Mouse (Mus musculus): ENCODE results near the gene Ppy. TPM values are rescaled to one million over a fixed set of nuclear protein-coding genes. Genes with fewer than 3 reads are reported as not detected.

Gene Ppy
- polyA plus RNA-seq, 1 experiment, result not detected

DNA sequence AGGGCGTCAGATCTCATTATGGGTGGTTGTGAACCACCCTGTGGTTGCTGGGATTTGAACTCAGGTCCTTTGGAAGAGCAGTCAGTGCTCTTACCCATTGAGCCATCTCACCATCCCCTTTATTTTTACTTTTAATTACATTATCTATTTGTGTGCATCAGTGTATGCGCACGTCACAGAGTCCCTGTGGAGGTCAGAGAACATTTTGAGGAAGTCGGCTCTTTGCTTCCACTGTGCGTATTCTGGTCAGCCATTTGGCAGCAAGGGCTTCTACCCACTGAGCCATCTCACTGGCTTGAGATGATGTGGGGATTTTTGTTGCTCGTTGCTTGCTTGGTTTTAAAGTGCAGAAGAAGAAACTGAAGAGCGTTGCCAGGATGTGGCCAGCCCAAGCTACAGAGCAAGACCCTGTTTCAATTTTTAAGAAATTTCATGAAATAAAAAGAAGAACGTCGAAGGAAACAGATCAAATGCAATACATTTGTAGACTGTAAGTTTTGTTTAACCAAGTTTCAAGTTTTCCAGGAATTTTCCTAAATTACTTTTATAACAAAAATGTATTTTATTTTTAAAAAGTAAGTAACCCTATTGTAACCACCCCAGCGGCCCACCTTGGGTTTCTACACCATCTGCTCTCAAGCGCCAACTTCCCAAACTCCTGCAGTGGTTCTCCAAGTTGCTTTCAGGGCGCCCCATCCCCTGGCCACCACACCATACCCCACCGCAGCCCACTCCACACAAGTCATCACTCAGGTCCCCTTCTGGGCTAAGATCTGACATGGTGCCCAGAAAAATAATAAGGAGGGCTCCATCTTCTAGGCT lies 36.7 kb upstream of the Ppy start:
- Histone ChIP-seq H3K27me3 (ENCODE audit: control insufficient read depth, insufficient read depth, insufficient read length) (peaks cover 8% of the 10 kb centered on the region), H3ac (ENCODE audit: control insufficient read depth, insufficient read length) (no peak overlapping the region), H3K36me3 (ENCODE audit: control insufficient read depth, insufficient read depth) (no peaks in the 10 kb centered on the region), H3K4me2 (ENCODE audit: low read depth) (peak overlapping the region; percentile 37), H3K79me2 (ENCODE audit: control insufficient read depth, insufficient read depth) (no peaks in the 10 kb centered on the region), H3K4me3 (no peak overlapping the region)
- TF ChIP-seq MAX (IDR thresholded peaks at IDR 0.05; ENCODE audit: low read depth) (no peak), E2F4 (IDR thresholded peaks at IDR 0.05; ENCODE audit: insufficient read depth) (no peak), USF1 (IDR thresholded peaks at IDR 0.05; ENCODE audit: low read depth) (no peak)

DNA sequence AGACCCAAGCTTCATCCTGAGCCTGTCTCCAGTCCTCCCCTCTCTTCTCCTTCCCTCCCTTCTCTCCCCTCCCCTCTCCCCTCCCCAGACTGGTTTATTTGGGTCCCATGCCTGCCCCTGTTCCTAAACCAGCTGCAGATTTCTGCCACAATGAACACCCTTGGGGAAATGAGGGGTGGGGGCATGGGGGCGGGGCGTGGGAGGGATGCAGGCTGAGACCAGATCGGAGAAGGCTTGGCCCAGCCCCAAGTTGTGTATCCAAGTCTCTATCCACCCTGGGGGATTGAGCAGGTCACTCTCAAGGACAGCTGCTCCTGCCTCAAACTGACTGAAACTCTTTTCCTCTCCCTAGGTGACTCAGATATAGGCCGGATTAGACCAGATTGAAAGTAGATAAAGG lies 33.4 kb upstream of the Ppy start:
- H3K36me3 ChIP-seq (ENCODE audit: control insufficient read depth, insufficient read depth), result no peaks in the 10 kb centered on the region
- H3K4me3 ChIP-seq, result no peak overlapping the region
- H3K27me3 ChIP-seq (ENCODE audit: control insufficient read depth, insufficient read depth, insufficient read length), result peaks cover 33% of the 10 kb centered on the region
- TF ChIP-seq TCF3 (IDR thresholded peaks at IDR 0.05; ENCODE audit: insufficient read length, low read depth) (no peak), CEBPB (IDR thresholded peaks at IDR 0.05; ENCODE audit: insufficient read depth, poor library complexity, severe bottlenecking) (no peak), E2F4 (IDR thresholded peaks at IDR 0.05; ENCODE audit: insufficient read depth) (no peak), SRF (IDR thresholded peaks at IDR 0.05; ENCODE audit: control insufficient read depth, insufficient read length, low read depth) (no peak), MAX (IDR thresholded peaks at IDR 0.05; ENCODE audit: low read depth) (no peak), REST (IDR thresholded peaks at IDR 0.05; ENCODE audit: insufficient read depth, insufficient read length) (no peak), TCF12 (IDR thresholded peaks at IDR 0.05; ENCODE audit: insufficient read depth, poor library complexity, severe bottlenecking) (no peak), POLR2A (IDR thresholded peaks at IDR 0.05; ENCODE audit: insufficient read length, low read depth) (no peak), USF1 (IDR thresholded peaks at IDR 0.05; ENCODE audit: low read depth) (no peak), MYOG (IDR thresholded peaks at IDR 0.05; ENCODE audit: control insufficient read depth in 1 of 3, insufficient read depth in 1 of 3, insufficient read length in 2 of 3, low read depth in 2 of 3) (no peak), POLR2AphosphoS2 (IDR thresholded peaks at IDR 0.05; ENCODE audit: insufficient read length, low read depth) (no peak), MYOD1 (IDR thresholded peaks at IDR 0.05; ENCODE audit: control insufficient read depth in 1 of 3, insufficient read length in 2 of 3, low read depth in 2 of 3) (no peak)
- no peaks in the 10 kb centered on the region for H3K79me2 ChIP-seq (ENCODE audit: control insufficient read depth, insufficient read depth)
- no peak overlapping the region for H3ac ChIP-seq (ENCODE audit: control insufficient read depth, insufficient read length)
- H3K4me2 ChIP-seq (ENCODE audit: low read depth), result no peak overlapping the region

DNA sequence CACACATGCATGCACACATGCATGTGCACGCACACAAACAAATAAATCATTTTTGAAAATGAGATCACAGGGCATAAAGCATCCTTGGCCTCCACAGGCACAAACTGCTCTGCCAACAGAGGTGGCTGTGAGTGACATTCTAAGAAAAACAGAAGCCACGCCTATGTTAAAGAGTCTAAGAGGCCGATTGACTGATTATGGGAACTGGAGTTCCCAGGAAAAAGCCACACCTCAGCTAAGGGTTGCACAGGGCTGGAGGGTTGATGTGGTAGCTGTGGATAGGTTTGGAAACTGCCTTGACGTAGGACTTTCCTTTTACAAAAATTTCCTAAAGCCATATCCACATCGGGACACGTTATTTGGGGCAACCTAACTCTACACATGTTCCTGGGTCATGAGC lies 16.3 kb upstream of the Ppy start:
- H3K79me2 ChIP-seq (ENCODE audit: control insufficient read depth, insufficient read depth), result no peaks in the 10 kb centered on the region
- no peak overlapping the region for H3K4me3 ChIP-seq
- H3K27me3 ChIP-seq (ENCODE audit: control insufficient read depth, insufficient read depth, insufficient read length), result peaks cover 45% of the 10 kb centered on the region
- no peak overlapping the region for H3ac ChIP-seq (ENCODE audit: control insufficient read depth, insufficient read length)
- H3K36me3 ChIP-seq (ENCODE audit: control insufficient read depth, insufficient read depth), result no peaks in the 10 kb centered on the region
- H3K4me2 ChIP-seq (ENCODE audit: low read depth), result no peak overlapping the region
- TF ChIP-seq MYOD1 (IDR thresholded peaks at IDR 0.05; ENCODE audit: control insufficient read depth in 1 of 3, insufficient read length in 2 of 3, low read depth in 2 of 3) (no peak), MAX (IDR thresholded peaks at IDR 0.05; ENCODE audit: low read depth) (no peak)

GRCm38 (mm10) chr11:102116241-102116640 lies 15.1 kb upstream of the Ppy start:
- no peak for TF ChIP-seq MAX (IDR thresholded peaks at IDR 0.05; ENCODE audit: low read depth)
- no peak for TF ChIP-seq TCF12 (IDR thresholded peaks at IDR 0.05; ENCODE audit: insufficient read depth, poor library complexity, severe bottlenecking)
- no peak for TF ChIP-seq POLR2A (IDR thresholded peaks at IDR 0.05; ENCODE audit: insufficient read length, low read depth)
- TF ChIP-seq REST (IDR thresholded peaks at IDR 0.05; ENCODE audit: insufficient read depth, insufficient read length), result no peak
- TF ChIP-seq USF1 (IDR thresholded peaks at IDR 0.05; ENCODE audit: low read depth), result no peak
- no peak for TF ChIP-seq MYOG (IDR thresholded peaks at IDR 0.05; ENCODE audit: control insufficient read depth in 1 of 3, insufficient read depth in 1 of 3, insufficient read length in 2 of 3, low read depth in 2 of 3)
- TF ChIP-seq MYOD1 (IDR thresholded peaks at IDR 0.05; ENCODE audit: control insufficient read depth in 1 of 3, insufficient read length in 2 of 3, low read depth in 2 of 3), result no peak
- TF ChIP-seq POLR2AphosphoS2 (IDR thresholded peaks at IDR 0.05; ENCODE audit: insufficient read length, low read depth), result no peak
- TF ChIP-seq CEBPB (IDR thresholded peaks at IDR 0.05; ENCODE audit: insufficient read depth, poor library complexity, severe bottlenecking), result no peak
- no peak for TF ChIP-seq TCF3 (IDR thresholded peaks at IDR 0.05; ENCODE audit: insufficient read length, low read depth)
- no peak for TF ChIP-seq SRF (IDR thresholded peaks at IDR 0.05; ENCODE audit: control insufficient read depth, insufficient read length, low read depth)
- Histone ChIP-seq H3K79me2 (ENCODE audit: control insufficient read depth, insufficient read depth) (no peaks in the 10 kb centered on the region), H3K27me3 (ENCODE audit: control insufficient read depth, insufficient read depth, insufficient read length) (peaks cover 43% of the 10 kb centered on the region), H3ac (ENCODE audit: control insufficient read depth, insufficient read length) (no peak overlapping the region), H3K4me3 (no peak overlapping the region), H3K4me2 (ENCODE audit: low read depth) (no peak overlapping the region), H3K36me3 (ENCODE audit: control insufficient read depth, insufficient read depth) (no peaks in the 10 kb centered on the region)

DNA sequence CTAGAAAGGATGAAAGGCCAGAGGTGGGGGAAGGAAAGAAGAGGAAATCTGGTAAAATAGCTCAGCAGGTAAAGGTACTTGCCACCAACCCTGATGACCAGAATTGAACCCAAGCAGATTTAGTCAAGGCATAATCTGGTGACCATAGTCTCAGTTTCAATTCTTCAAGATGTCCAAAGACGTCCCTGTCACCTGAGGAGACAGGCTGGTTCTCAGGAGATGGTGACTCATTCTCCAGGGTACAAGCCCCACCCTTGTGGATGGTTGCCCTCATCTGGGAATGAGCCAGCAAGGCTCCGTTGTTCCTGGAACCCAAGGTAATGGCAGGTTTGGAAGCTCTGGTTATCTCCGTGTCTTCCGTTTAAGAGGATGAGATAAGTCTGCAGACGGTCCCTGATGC lies 10.5 kb upstream of the Ppy start:
- Histone ChIP-seq H3K79me2 (ENCODE audit: control insufficient read depth, insufficient read depth) (no peaks in the 10 kb centered on the region), H3K4me3 (no peak overlapping the region)

More for the DNA sequence above, 10.5 kb upstream of the Ppy start:
- no peaks in the 10 kb centered on the region for H3K36me3 ChIP-seq (ENCODE audit: control insufficient read depth, insufficient read depth)
- TF ChIP-seq USF1 (IDR thresholded peaks at IDR 0.05; ENCODE audit: low read depth) (no peak), TCF3 (IDR thresholded peaks at IDR 0.05; ENCODE audit: insufficient read length, low read depth) (no peak), REST (IDR thresholded peaks at IDR 0.05; ENCODE audit: insufficient read depth, insufficient read length) (no peak), MYOG (IDR thresholded peaks at IDR 0.05; ENCODE audit: control insufficient read depth in 1 of 3, insufficient read depth in 1 of 3, insufficient read length in 2 of 3, low read depth in 2 of 3) (no peak), POLR2AphosphoS2 (IDR thresholded peaks at IDR 0.05; ENCODE audit: insufficient read length, low read depth) (no peak), SRF (IDR thresholded peaks at IDR 0.05; ENCODE audit: control insufficient read depth, insufficient read length, low read depth) (no peak), MAX (IDR thresholded peaks at IDR 0.05; ENCODE audit: low read depth) (no peak), TCF12 (IDR thresholded peaks at IDR 0.05; ENCODE audit: insufficient read depth, poor library complexity, severe bottlenecking) (no peak), E2F4 (IDR thresholded peaks at IDR 0.05; ENCODE audit: insufficient read depth) (no peak), CEBPB (IDR thresholded peaks at IDR 0.05; ENCODE audit: insufficient read depth, poor library complexity, severe bottlenecking) (no peak), MYOD1 (IDR thresholded peaks at IDR 0.05; ENCODE audit: control insufficient read depth in 1 of 3, insufficient read length in 2 of 3, low read depth in 2 of 3) (no peak), POLR2A (IDR thresholded peaks at IDR 0.05; ENCODE audit: insufficient read length, low read depth) (no peak)
- no peak overlapping the region for H3ac ChIP-seq (ENCODE audit: control insufficient read depth, insufficient read length)
- peaks cover 55% of the 10 kb centered on the region for H3K27me3 ChIP-seq (ENCODE audit: control insufficient read depth, insufficient read depth, insufficient read length)
- H3K4me2 ChIP-seq (ENCODE audit: low read depth), result no peak overlapping the region

All from myocyte (in vitro differentiated cells).